23 mouse cellular contexts compared by ENCODE assay signal in the genomic region with DNA sequence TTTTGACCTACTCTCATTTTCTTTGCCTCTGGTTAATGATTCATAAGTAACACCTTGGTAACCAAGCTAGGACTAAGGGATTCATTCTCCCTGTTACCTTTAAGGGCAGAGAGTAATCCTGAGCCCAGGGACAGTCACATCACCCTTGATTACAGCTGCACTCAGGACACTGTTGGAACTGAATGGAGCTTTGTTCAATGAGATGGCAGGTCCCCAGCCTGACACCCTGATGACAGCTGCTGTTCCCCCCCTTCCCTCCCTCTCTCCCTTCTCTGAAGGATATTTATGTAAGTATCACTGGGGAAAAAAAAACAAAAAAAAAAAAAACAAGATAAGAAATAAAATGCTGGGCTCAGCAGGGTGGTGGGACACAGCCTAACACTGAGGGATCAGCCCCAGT. TPM values are rescaled to one million over a fixed set of nuclear protein-coding genes. Genes with fewer than 3 reads are reported as not detected.
"Had no signal": no experiment of that assay in that cellular context is flagged by ENCODE, and none has a peak within 500 bp of the region (broad histone marks: within the 10 kb centered on the region; RNA-seq: fewer than 3 reads in every experiment).

No protein-coding gene starts in this region.

- H3K27me3 ChIP-seq: lung, embryonic 15.5 days; megakaryocyte, embryonic 14.5 days; neural tube, embryonic 13.5 days; neural tube, embryonic 15.5 days had no signal

- H3K36me3 ChIP-seq: lung, embryonic 15.5 days; neural tube, embryonic 13.5 days; neural tube, embryonic 15.5 days had no signal

- H3K27ac ChIP-seq: liver, embryonic 14.5 days; lung, embryonic 15.5 days; macrophage; neural tube, embryonic 13.5 days; neural tube, embryonic 15.5 days had no signal

- H3K4me1 ChIP-seq: lung, embryonic 15.5 days; neural tube, embryonic 13.5 days; neural tube, embryonic 15.5 days had no signal

- DNase-seq: lung, adult 2 months; lung, postnatal 14 days; lung, postnatal 36 days; midbrain, embryonic 14.5 days; right cerebral cortex, adult 18-20 months; right cerebral cortex, postnatal 4 days; spleen, adult 18-20 months; thymus, adult 18-20 months; thymus, postnatal 14 days; thymus, postnatal 36 days had no signal

- ATAC-seq: lung, postnatal 0 days had no signal

- H3K4me2 ChIP-seq: lung, embryonic 15.5 days; midbrain, embryonic 11.5 days; neural tube, embryonic 13.5 days; neural tube, embryonic 15.5 days had no signal

- H3K9ac ChIP-seq: liver, embryonic 14.5 days; lung, embryonic 15.5 days; neural tube, embryonic 13.5 days; neural tube, embryonic 15.5 days had no signal

- H3K9me3 ChIP-seq: lung, embryonic 15.5 days; megakaryocyte, embryonic 14.5 days; neural tube, embryonic 13.5 days; neural tube, embryonic 15.5 days had no signal

- H3K4me3 ChIP-seq: lung, embryonic 15.5 days; megakaryocyte, embryonic 14.5 days; neural tube, embryonic 13.5 days; neural tube, embryonic 15.5 days had no signal

RNA-seq across cellular contexts. Expression of gene Gjd2, which starts 16.5 kb away (rescaled TPM):
- total RNA-seq: megakaryocyte progenitor cell, adult 5-6 weeks; monocyte, adult 5-6 weeks had no signal
- polyA plus RNA-seq: liver, embryonic 14.5 days; liver, embryonic 16.5 days; lung, postnatal 0 days; macrophage; small intestine, adult 2 months; thymus, postnatal 0 days had no signal

RNA-seq across cellular contexts. Expression of gene Actc1, which starts 56.4 kb away (rescaled TPM):
- total RNA-seq: megakaryocyte progenitor cell, adult 5-6 weeks; monocyte, adult 5-6 weeks had no signal
- polyA plus RNA-seq: macrophage had no signal
